Mouse (Mus musculus): ENCODE results near the gene Lig4. TPM values are rescaled to one million over a fixed set of nuclear protein-coding genes. Genes with fewer than 3 reads are reported as not detected.

The Lig4 gene
- 2.8 TPM in 2 replicates for polyA plus RNA-seq (2015; fragmentation: Nextera tagmentation; extraction: Ambion mirVana)

DNA sequence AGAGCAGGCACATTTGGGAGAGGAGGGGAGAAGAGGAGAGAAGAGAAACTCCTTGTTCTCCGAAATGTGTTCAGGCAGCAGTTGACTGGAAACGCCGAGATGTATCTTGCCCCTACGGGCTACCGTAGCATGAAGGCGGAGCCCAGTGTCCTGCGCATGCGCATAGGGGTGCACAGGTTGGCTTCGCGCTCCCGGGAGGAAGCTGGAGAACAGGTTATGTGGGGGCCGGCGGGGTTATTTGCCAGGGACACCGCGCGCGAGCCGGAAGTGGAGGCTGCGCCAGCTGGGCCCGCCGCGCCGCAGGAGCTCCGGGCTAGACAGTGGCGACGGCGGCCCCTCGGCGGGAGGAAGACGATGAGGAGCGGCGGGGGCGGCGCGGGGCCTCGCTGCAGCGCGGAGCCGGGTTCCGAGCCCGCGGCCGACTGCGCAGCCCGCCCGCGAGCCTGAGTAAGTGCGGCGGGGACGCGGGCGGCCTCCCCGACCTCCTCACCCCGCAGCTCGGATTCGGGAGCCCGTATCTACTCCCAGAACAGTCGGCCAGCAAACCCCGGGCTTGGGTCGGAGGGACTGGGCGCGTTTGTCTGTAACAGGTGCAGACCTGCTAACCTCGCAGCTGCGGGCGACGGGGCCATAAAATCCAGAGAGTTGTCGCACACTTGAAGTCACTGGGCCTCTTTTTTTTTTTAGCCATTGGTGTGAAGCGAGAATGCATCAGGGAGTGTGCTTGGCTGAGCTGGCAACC lies at the start of gene Lig4, which contains the start of gene Abhd13:
TSS of gene Lig4 (minus strand) at position 114 of the 742 bp plus-strand sequence.
TSS of gene Abhd13 (plus strand) at position 135 of the 742 bp plus-strand sequence.
- under 1% methylated on average over 67 of the region's 68 CpGs for WGBS
- TF ChIP-seq EP300 (optimal IDR thresholded peaks at IDR 0.05) (no peak), CTCF (IDR thresholded peaks at IDR 0.05; ENCODE audit: low read depth) (no peak)
- Histone ChIP-seq H3K4me3 (ENCODE audit: low read depth, low read length) (peak within 1 kb of the TSS; percentile 96), H3K36me3 (ENCODE audit: control insufficient read depth, insufficient read depth, low read length) (peaks cover 5% of the 10 kb centered on the region; the same call in 1 of the 2 replicates), H3K4me1 (replicated peaks; ENCODE audit: control insufficient read depth, insufficient read depth) (peaks cover 8% of the 10 kb centered on the region), H3K27ac (replicated peaks) (peak within 1 kb of the TSS; percentile 94), H3K4me2 (replicated peaks; ENCODE audit: low read depth) (peak within 1 kb of the TSS; percentile 73), H3K27me3 (ENCODE audit: control insufficient read depth, insufficient read depth, low read length) (no peaks in the 10 kb centered on the region), H3K9me3 (ENCODE audit: control insufficient read depth, low read length) (no peaks in the 10 kb centered on the region), H3K9ac (ENCODE audit: low read length) (peak within 1 kb of the TSS; percentile 96)
- DNase-seq (ENCODE audit: low spot score), result peak; percentile 99
- peak; percentile 82 for ATAC-seq (ENCODE audit: low FRiP score, low TSS enrichment)

DNA sequence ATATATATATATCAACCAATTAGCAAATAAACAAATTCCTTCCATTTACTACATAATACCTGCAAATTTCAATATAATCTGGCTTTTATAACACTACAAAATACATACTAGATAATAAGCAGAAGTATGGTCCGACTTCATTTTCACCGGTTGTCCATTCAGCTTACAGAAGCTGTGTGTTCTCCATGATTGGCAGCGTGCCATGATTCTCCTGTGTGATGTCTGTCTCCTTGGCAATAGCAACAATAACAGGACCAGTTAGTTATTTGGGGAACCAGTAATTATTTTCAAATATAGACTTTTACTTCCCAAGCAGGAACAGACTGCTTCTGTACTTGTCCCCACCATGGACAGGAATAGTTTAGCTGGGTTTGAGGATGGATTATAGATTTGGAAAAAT lies 39.7 kb upstream of the Lig4 start:
- H3K4me2 ChIP-seq (replicated peaks; ENCODE audit: low read depth), result no peak overlapping the region
- no peaks in the 10 kb centered on the region for H3K9me3 ChIP-seq (ENCODE audit: control insufficient read depth, low read length)
- TF ChIP-seq EP300 (optimal IDR thresholded peaks at IDR 0.05), result no peak
- TF ChIP-seq CTCF (IDR thresholded peaks at IDR 0.05; ENCODE audit: low read depth), result no peak
- no peak overlapping the region for H3K9ac ChIP-seq (ENCODE audit: low read length)
- peak; percentile 18 for DNase-seq (ENCODE audit: low spot score)
- no peaks in the 10 kb centered on the region for H3K36me3 ChIP-seq (ENCODE audit: control insufficient read depth, insufficient read depth, low read length)
- no peaks in the 10 kb centered on the region for H3K27me3 ChIP-seq (ENCODE audit: control insufficient read depth, insufficient read depth, low read length)
- H3K4me1 ChIP-seq (replicated peaks; ENCODE audit: control insufficient read depth, insufficient read depth), result no peaks in the 10 kb centered on the region
- WGBS, result 56% methylated on average over 3 of the region's 3 CpGs
- ATAC-seq (ENCODE audit: low FRiP score, low TSS enrichment), result no peak
- H3K4me3 ChIP-seq (ENCODE audit: low read depth, low read length), result no peak overlapping the region
- no peak overlapping the region for H3K27ac ChIP-seq (replicated peaks)

DNA sequence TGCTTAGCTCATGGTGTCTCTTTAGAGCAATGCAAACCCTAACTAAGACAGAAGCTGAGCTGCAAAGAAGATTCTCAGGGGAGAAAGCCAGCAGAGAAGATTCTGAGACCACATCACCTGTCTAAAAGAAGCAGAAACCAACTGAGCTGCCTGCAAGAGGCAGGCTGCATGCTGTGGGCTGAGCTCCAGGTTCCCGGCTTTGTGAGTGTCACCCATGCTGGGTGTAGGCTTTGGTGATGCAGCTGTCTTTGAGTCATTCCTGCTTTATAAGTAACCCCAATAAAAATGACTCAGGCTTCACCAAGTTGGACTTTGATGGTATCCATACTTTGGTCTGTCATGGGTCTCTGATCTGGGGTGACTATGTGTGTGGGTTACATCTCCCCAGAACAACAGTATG lies 38.8 kb upstream of the Lig4 start:
- Histone ChIP-seq H3K9me3 (ENCODE audit: control insufficient read depth, low read length) (no peaks in the 10 kb centered on the region), H3K27me3 (ENCODE audit: control insufficient read depth, insufficient read depth, low read length) (no peaks in the 10 kb centered on the region), H3K36me3 (ENCODE audit: control insufficient read depth, insufficient read depth, low read length) (no peaks in the 10 kb centered on the region), H3K9ac (ENCODE audit: low read length) (no peak overlapping the region), H3K4me1 (replicated peaks; ENCODE audit: control insufficient read depth, insufficient read depth) (no peaks in the 10 kb centered on the region), H3K4me3 (ENCODE audit: low read depth, low read length) (no peak overlapping the region), H3K27ac (replicated peaks) (no peak overlapping the region), H3K4me2 (replicated peaks; ENCODE audit: low read depth) (no peak overlapping the region)
- no peak for TF ChIP-seq CTCF (IDR thresholded peaks at IDR 0.05; ENCODE audit: low read depth)
- no peak for TF ChIP-seq EP300 (optimal IDR thresholded peaks at IDR 0.05)
- ATAC-seq (ENCODE audit: low FRiP score, low TSS enrichment) (no peak), DNase-seq (ENCODE audit: low spot score) (no peak)
- WGBS, result 86% methylated on average over 1 of the region's 1 CpGs

DNA sequence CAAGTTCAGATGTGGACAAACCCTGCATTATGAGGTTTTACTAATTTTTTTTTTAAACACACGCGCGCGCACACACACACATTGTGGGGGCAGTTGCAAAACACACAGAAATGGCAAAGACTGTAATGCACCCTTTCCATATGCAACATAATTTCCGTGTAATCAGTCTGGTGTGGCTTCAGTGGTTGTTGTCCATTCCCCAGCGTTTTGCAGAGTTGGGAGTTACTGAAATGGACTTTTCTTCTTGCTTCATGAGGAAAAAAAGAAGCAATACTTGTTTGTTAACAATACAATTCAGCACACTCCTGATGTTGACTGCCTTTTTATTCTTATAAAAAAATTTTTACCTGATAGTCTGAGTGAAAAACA lies 30.2 kb upstream of the Lig4 start:
- H3K27ac ChIP-seq (replicated peaks), result no peak overlapping the region
- peak overlapping the region; percentile 59 for H3K4me2 ChIP-seq (replicated peaks; ENCODE audit: low read depth)
- 37% methylated on average over 6 of the region's 6 CpGs for WGBS
- H3K4me3 ChIP-seq (ENCODE audit: low read depth, low read length), result peak overlapping the region; percentile 24; the same call in 1 of the 2 replicates
- ATAC-seq (ENCODE audit: low FRiP score, low TSS enrichment), result no peak
- no peaks in the 10 kb centered on the region for H3K27me3 ChIP-seq (ENCODE audit: control insufficient read depth, insufficient read depth, low read length)
- no peaks in the 10 kb centered on the region for H3K36me3 ChIP-seq (ENCODE audit: control insufficient read depth, insufficient read depth, low read length)
- no peak overlapping the region for H3K9ac ChIP-seq (ENCODE audit: low read length)
- TF ChIP-seq CTCF (IDR thresholded peaks at IDR 0.05; ENCODE audit: low read depth) (no peak), EP300 (optimal IDR thresholded peaks at IDR 0.05) (no peak)
- peaks cover 2% of the 10 kb centered on the region; the same call in 1 of the 2 replicates for H3K4me1 ChIP-seq (replicated peaks; ENCODE audit: control insufficient read depth, insufficient read depth)
- H3K9me3 ChIP-seq (ENCODE audit: control insufficient read depth, low read length), result no peaks in the 10 kb centered on the region
- DNase-seq (ENCODE audit: low spot score), result no peak

DNA sequence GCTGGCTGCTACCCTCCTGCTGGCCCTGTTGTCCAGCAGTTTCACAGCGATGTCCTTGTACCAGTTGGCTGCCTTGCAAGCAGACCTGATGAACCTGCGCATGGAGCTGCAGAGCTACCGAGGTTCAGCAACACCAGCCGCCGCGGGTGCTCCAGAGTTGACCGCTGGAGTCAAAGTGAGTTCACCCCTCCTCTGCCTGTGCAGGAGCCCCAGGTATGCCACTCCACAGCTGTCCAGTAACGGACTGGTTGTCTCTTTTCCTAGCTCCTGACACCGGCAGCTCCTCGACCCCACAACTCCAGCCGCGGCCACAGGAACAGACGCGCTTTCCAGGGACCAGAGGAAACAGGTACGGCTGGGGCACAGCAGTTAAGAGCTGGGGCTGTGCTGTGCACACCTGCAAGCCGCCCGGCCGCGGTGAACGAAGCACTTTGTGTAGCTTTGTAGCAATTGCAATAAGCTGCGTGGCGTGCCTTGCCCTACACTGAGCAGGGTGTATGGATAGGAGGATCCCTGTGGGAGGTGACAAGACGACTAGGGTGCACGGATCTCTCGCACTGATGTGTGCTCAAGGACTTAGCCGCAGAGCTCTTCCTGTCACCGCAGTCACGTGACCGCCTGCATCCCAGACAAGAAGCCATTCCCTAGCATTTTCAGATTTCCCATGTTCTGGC lies 29.6 kb upstream of the Lig4 start:
- Histone ChIP-seq H3K9me3 (ENCODE audit: control insufficient read depth, low read length) (no peaks in the 10 kb centered on the region), H3K27me3 (ENCODE audit: control insufficient read depth, insufficient read depth, low read length) (no peaks in the 10 kb centered on the region), H3K4me3 (ENCODE audit: low read depth, low read length) (peak overlapping the region; percentile 24), H3K4me1 (replicated peaks; ENCODE audit: control insufficient read depth, insufficient read depth) (peaks cover 2% of the 10 kb centered on the region; the same call in 1 of the 2 replicates), H3K4me2 (replicated peaks; ENCODE audit: low read depth) (peak overlapping the region; percentile 59), H3K27ac (replicated peaks) (no peak overlapping the region), H3K9ac (ENCODE audit: low read length) (peak overlapping the region; percentile 8; the same call in 1 of the 2 replicates), H3K36me3 (ENCODE audit: control insufficient read depth, insufficient read depth, low read length) (no peaks in the 10 kb centered on the region)
- ATAC-seq (ENCODE audit: low FRiP score, low TSS enrichment) (no peak), DNase-seq (ENCODE audit: low spot score) (peak; percentile 49)
- 7% methylated on average over 29 of the region's 29 CpGs for WGBS
- TF ChIP-seq CTCF (IDR thresholded peaks at IDR 0.05; ENCODE audit: low read depth) (no peak), EP300 (optimal IDR thresholded peaks at IDR 0.05) (no peak)

Measured in stomach, postnatal 0 days (tissue).